Mouse (Mus musculus): Measurements from ENCODE around the gene Rhod.

DNA sequence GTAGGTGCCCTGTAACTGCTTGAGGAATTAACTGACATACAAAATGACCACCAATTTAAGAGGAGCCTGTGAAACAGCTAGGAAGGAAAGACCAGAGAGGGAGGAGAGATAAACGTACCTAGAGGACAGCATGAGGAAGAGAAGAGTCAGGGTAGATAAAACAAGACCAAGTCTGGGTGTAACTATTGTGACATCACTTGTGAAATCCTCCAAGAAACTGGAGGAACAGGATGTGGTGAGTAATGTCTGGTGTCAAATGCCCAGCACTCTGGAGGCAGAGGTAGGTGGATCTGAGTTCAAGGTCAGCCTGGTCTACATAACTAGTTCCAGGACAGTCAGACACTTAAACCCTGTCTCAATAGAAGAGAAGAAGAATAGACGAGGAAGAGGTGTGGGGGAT is 30.2 kb downstream of the Rhod start:
- no peak for TF ChIP-seq CTCF (IDR thresholded peaks at IDR 0.05; ENCODE audit: extremely low read depth, insufficient read length, insufficient replicate concordance, low read depth, low read length)
- TF ChIP-seq POLR2A (IDR thresholded peaks at IDR 0.05; ENCODE audit: low read depth, low read length), result no peak
